Mouse (Mus musculus) thymus, adult 2 months (tissue): Measurements from ENCODE around the gene Nox3. TPM values are rescaled to one million over a fixed set of nuclear protein-coding genes. Genes with fewer than 3 reads are reported as not detected.

Source experiments
- DNase-seq: peaks from one replicate; pipeline ENCODE4 v3.0.0; 2021
- H3K27ac ChIP-seq: fragments of 200-500 bp; 2 replicates; pipeline ENCODE4 v1.5.1; 2012; ENCODE audit warnings: low read length, control low read depth; ENCODE audit not compliant: control insufficient read depth, insufficient read depth
- H3K27me3 ChIP-seq: fragments of 200-500 bp; 2 replicates; pipeline ENCODE4 v1.6.1; 2012; ENCODE audit warnings: mild to moderate bottlenecking, low read length, moderate library complexity, mixed read lengths; ENCODE audit not compliant: control insufficient read depth, insufficient read depth
- H3K36me3 ChIP-seq: fragments of 200-500 bp; 2 replicates; pipeline ENCODE4 v1.6.1; 2012; ENCODE audit warnings: mild to moderate bottlenecking, low read length, moderate library complexity; ENCODE audit not compliant: control insufficient read depth, insufficient read depth
- H3K4me1 ChIP-seq: fragments of 200-500 bp; replicated peaks from 2 replicates; pipeline ENCODE4 v1.6.1; 2012; ENCODE audit warnings: low read length; ENCODE audit not compliant: control insufficient read depth, insufficient read depth
- H3K4me3 ChIP-seq: fragments of 200-500 bp; 2 replicates; pipeline ENCODE4 v1.5.1; 2012; ENCODE audit warnings: mild to moderate bottlenecking, low read length, control low read depth, moderate library complexity; ENCODE audit not compliant: control insufficient read depth, insufficient read depth
- CTCF ChIP-seq: fragments of 200-500 bp; IDR thresholded peaks from 2 replicates; pipeline ENCODE4 v1.5.1; 2012; ENCODE audit warnings: mild to moderate bottlenecking, control low read depth, low read length, moderate library complexity, borderline replicate concordance; ENCODE audit not compliant: control insufficient read depth, poor library complexity, insufficient read depth; ENCODE audit errors: extremely low read depth
- POLR2A ChIP-seq: fragments of 200-500 bp; IDR thresholded peaks from 2 replicates; pipeline ENCODE4 v1.6.1; 2012; ENCODE audit warnings: mild to moderate bottlenecking, low read length, control low read depth, moderate library complexity; ENCODE audit not compliant: control insufficient read depth, poor library complexity, insufficient read depth; ENCODE audit errors: extremely low read depth
- WGBS: fragments of 180-500 bp; shearing (Covaris S2); methylation state at CpG from one replicate; pipeline ENCODE4 v1.1.7; 2018; 5-methylcytosine and 5-hydroxymethylcytosine counted together
- polyA plus RNA-seq: library from polyadenylated mRNA; depleted of rRNA; stranded (reverse); fragments of >200 nt; gene quantifications from 2 replicates; pipeline ENCODE4 v1.2.3, GENCODE M21; 2012; rRNA removed

Nox3 gene
- polyA plus RNA-seq, 1 experiment = not detected

- H3K27ac ChIP-seq = no peak overlapping the region
- 83% methylated on average over 1 of the region's 1 CpGs for WGBS
- H3K4me1 ChIP-seq = no peaks in the 10 kb centered on the region
- no peak overlapping the region for H3K4me3 ChIP-seq
- no peak for DNase-seq
- TF ChIP-seq POLR2A (no peak), CTCF (no peak)
- H3K27me3 ChIP-seq = no peaks in the 10 kb centered on the region
- H3K36me3 ChIP-seq = no peaks in the 10 kb centered on the region
Measured at GRCm38 (mm10) chr17:3597130-3597529, 98.9 kb downstream of the Nox3 start.

Other genes starting within 250 kb of the Nox3 start
- not detected in 2 replicates for gene Cldn20, start 163.7 kb downstream of the Nox3 start, polyA plus RNA-seq
- gene Tfb1m, start 138.5 kb downstream of the Nox3 start, polyA plus RNA-seq = 2.5 and 2.6 TPM in 2 replicates